19 mouse cellular contexts compared by ENCODE assay signal in the genomic region with DNA sequence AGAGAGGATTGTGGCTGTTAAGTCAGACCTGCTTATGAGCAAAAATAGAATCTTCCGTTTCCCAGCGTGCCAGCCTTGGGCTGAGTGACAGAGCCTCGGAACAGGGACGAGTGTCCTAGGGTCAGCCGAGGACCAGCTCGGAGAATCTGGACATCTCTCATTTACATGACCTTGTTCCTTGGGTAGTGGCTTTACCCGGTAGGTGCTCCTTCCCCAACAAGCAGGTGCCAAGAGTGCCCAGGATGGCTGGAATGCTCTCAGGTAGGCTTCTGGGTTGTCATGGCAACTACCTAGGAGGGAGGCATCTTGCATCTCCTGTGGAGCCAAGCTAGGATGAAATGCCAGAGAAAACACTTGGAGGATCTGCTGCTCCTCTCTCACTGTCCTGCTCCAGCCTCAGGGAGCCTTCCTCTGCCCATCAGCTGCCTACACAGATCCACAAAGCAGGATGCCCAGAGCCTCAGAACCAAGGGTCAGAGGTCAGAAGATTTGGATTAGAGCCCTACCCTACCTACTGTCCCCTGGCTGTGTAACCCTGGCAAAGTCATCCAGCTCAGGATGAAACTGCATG. TPM values are rescaled to one million over a fixed set of nuclear protein-coding genes. Genes with fewer than 3 reads are reported as not detected.
A peak's percentile ranks its signal among the peaks of the same experiment; 100 is the strongest.
DNase-seq lines count a peak whose midpoint lies in the region; ATAC-seq and TF ChIP-seq lines count a peak whose summit lies in the region.
"Had no signal": no experiment of that assay in that cellular context is flagged by ENCODE, and none has a peak within 500 bp of the region (broad histone marks: within the 10 kb centered on the region; RNA-seq: fewer than 3 reads in every experiment).

No protein-coding gene starts in this region.

- no peak overlapping the region for H3K9ac ChIP-seq in intestine, postnatal 0 days (ENCODE audit: low read depth, low read length)
- H3K9ac ChIP-seq in intestine, embryonic 15.5 days, result no peak overlapping the region
- H3K9ac ChIP-seq: forebrain, embryonic 13.5 days; limb, embryonic 13.5 days; liver, embryonic 14.5 days; midbrain, embryonic 12.5 days; stomach, embryonic 15.5 days had no signal

- no peak overlapping the region for H3K27ac ChIP-seq in intestine, postnatal 0 days (ENCODE audit: low read depth, low read length)
- H3K27ac ChIP-seq in intestine, embryonic 15.5 days, result no peak overlapping the region
- H3K27ac ChIP-seq: embryonic facial prominence, embryonic 10.5 days; forebrain, embryonic 13.5 days; limb, embryonic 13.5 days; liver, embryonic 14.5 days; midbrain, embryonic 12.5 days; stomach, embryonic 15.5 days had no signal

- no peak overlapping the region for H3K4me3 ChIP-seq in intestine, postnatal 0 days (ENCODE audit: low read depth, low read length)
- no peak overlapping the region for H3K4me3 ChIP-seq in intestine, embryonic 15.5 days (replicated peaks)
- H3K4me3 ChIP-seq: embryonic facial prominence, embryonic 10.5 days; forebrain, embryonic 13.5 days; limb, embryonic 13.5 days; midbrain, embryonic 12.5 days; myocyte; stomach, embryonic 15.5 days had no signal

- peak overlapping the region; percentile 13; the same call in 1 of the 2 replicates for H3K4me2 ChIP-seq in intestine, postnatal 0 days (replicated peaks; ENCODE audit: low read depth)
- H3K4me2 ChIP-seq in intestine, embryonic 15.5 days (replicated peaks), result no peak overlapping the region
- H3K4me2 ChIP-seq: forebrain, embryonic 13.5 days; limb, embryonic 13.5 days; midbrain, embryonic 12.5 days; stomach, embryonic 15.5 days had no signal

- H3K36me3 ChIP-seq in intestine, postnatal 0 days (ENCODE audit: control insufficient read depth, insufficient read depth), result no peaks in the 10 kb centered on the region
- H3K36me3 ChIP-seq in intestine, embryonic 15.5 days, result no peaks in the 10 kb centered on the region
- H3K36me3 ChIP-seq: embryonic facial prominence, embryonic 10.5 days; limb, embryonic 13.5 days; midbrain, embryonic 12.5 days; stomach, embryonic 15.5 days had no signal

- no peaks in the 10 kb centered on the region for H3K4me1 ChIP-seq in intestine, postnatal 0 days (replicated peaks; ENCODE audit: control insufficient read depth, insufficient read depth, low read length)
- H3K4me1 ChIP-seq in intestine, embryonic 15.5 days (replicated peaks), result peaks cover 25% of the 10 kb centered on the region

- no peak for DNase-seq in cerebellum, postnatal 4 days (ENCODE audit: low spot score in 2 of 2)
- peak; percentile 86 for DNase-seq in cerebellum, adult 11-12 months
- peak; percentile 66 to 82 for DNase-seq in cerebellum, postnatal 14 days
- DNase-seq in spleen, postnatal 4 days (ENCODE audit: low spot score in 2 of 2), result no peak
- DNase-seq: adrenal gland, adult 8-10 months; kidney, adult 8-10 months; kidney, postnatal 4 days; thymus, adult 2 months had no signal

- TF ChIP-seq CTCF in intestine, postnatal 0 days (IDR thresholded peaks at IDR 0.05; ENCODE audit: low read depth), result no peak

- H3K27me3 ChIP-seq in intestine, postnatal 0 days (replicated peaks; ENCODE audit: control insufficient read depth, insufficient read depth, low read length), result peaks cover 20% of the 10 kb centered on the region
- H3K27me3 ChIP-seq in intestine, embryonic 15.5 days (replicated peaks), result peaks cover 15% of the 10 kb centered on the region

- 50% methylated on average over 7 of the region's 7 CpGs for WGBS in intestine, postnatal 0 days
- 76% methylated on average over 7 of the region's 7 CpGs for WGBS in intestine, embryonic 15.5 days

- no peaks in the 10 kb centered on the region for H3K9me3 ChIP-seq in intestine, postnatal 0 days (ENCODE audit: control insufficient read depth)
- H3K9me3 ChIP-seq in intestine, embryonic 15.5 days, result no peaks in the 10 kb centered on the region
- H3K9me3 ChIP-seq: embryonic facial prominence, embryonic 10.5 days; forebrain, embryonic 13.5 days; limb, embryonic 13.5 days; midbrain, embryonic 12.5 days; stomach, embryonic 15.5 days had no signal

- peak; percentile 49 for ATAC-seq in cerebellum, adult (ENCODE audit: insufficient number of reproducible peaks, low FRiP score, low TSS enrichment)
- no peak for ATAC-seq in intestine, postnatal 0 days
- ATAC-seq in intestine, embryonic 15.5 days, result no peak
- ATAC-seq in activated CD4-positive, CD25-positive, alpha-beta regulatory T cell, adult 4 months, result no peak
- ATAC-seq: forebrain, embryonic 13.5 days had no signal

RNA-seq across cellular contexts. Expression of a gene that starts 4.6 kb away (rescaled TPM):
- 3.2 and 3.7 TPM in 2 replicates for polyA plus RNA-seq in intestine, postnatal 0 days (2015; fragmentation: Nextera tagmentation; extraction: Ambion mirVana)
- polyA plus RNA-seq in intestine, embryonic 15.5 days (2015; fragmentation: Nextera tagmentation; extraction: Ambion mirVana), result 5.5 and 5.6 TPM in 2 replicates
- polyA plus RNA-seq in activated CD4-positive, CD25-positive, alpha-beta regulatory T cell, adult 4 months (2017; shearing (Covaris generic)), result 1 to 10 TPM; 3.3 to 4.1 TPM

RNA-seq across cellular contexts. Expression of a gene that starts 22.1 kb away (rescaled TPM):
- polyA plus RNA-seq in intestine, postnatal 0 days (2015; fragmentation: Nextera tagmentation; extraction: Ambion mirVana), result 423 and 444 TPM in 2 replicates
- 584 and 619 TPM in 2 replicates for polyA plus RNA-seq in intestine, embryonic 15.5 days (2015; fragmentation: Nextera tagmentation; extraction: Ambion mirVana)
- polyA plus RNA-seq in activated CD4-positive, CD25-positive, alpha-beta regulatory T cell, adult 4 months (2017; shearing (Covaris generic)), result 100 to 1,000 TPM; 466 to 511 TPM

RNA-seq across cellular contexts. Expression of a gene that starts 22.1 kb away (rescaled TPM):
- polyA plus RNA-seq in intestine, postnatal 0 days (2015; fragmentation: Nextera tagmentation; extraction: Ambion mirVana), result 1.2 and 1.3 TPM in 2 replicates
- 3.7 and 4.2 TPM in 2 replicates for polyA plus RNA-seq in intestine, embryonic 15.5 days (2015; fragmentation: Nextera tagmentation; extraction: Ambion mirVana)
- under 1 TPM; 0.87 to 0.99 TPM for polyA plus RNA-seq in activated CD4-positive, CD25-positive, alpha-beta regulatory T cell, adult 4 months (2017; shearing (Covaris generic))

RNA-seq across cellular contexts. Expression of a gene that starts 43.7 kb away (rescaled TPM):
- polyA plus RNA-seq in intestine, postnatal 0 days (2015; fragmentation: Nextera tagmentation; extraction: Ambion mirVana), result 2.3 and 3.0 TPM in 2 replicates
- polyA plus RNA-seq in intestine, embryonic 15.5 days (2015; fragmentation: Nextera tagmentation; extraction: Ambion mirVana), result 3.0 and 3.1 TPM in 2 replicates
- 1 to 10 TPM; 4.5 to 6.5 TPM for polyA plus RNA-seq in activated CD4-positive, CD25-positive, alpha-beta regulatory T cell, adult 4 months (2017; shearing (Covaris generic))

RNA-seq across cellular contexts. Expression of a gene that starts 50.2 kb away (rescaled TPM):
- polyA plus RNA-seq in intestine, postnatal 0 days (2015; fragmentation: Nextera tagmentation; extraction: Ambion mirVana), result 9.8 and 11.1 TPM in 2 replicates
- polyA plus RNA-seq in intestine, embryonic 15.5 days (2015; fragmentation: Nextera tagmentation; extraction: Ambion mirVana), result 24.9 and 28.2 TPM in 2 replicates
- polyA plus RNA-seq in activated CD4-positive, CD25-positive, alpha-beta regulatory T cell, adult 4 months (2017; shearing (Covaris generic)), result 10 to 100 TPM; 27.0 to 39.1 TPM

Comparison
In these comparisons a context has a peak if more than half of its experiments do, and no peak if none do; other contexts are left out.
1. DNase-seq: peak in cerebellum, adult 11-12 months (single experiment) and cerebellum, postnatal 14 days (2 of 2); none in cerebellum, postnatal 4 days (0 of 2) and spleen, postnatal 4 days (0 of 2).